Mouse (Mus musculus) cerebellum, adult 2 months (tissue): Measurements from ENCODE around the gene Cask.

ENCODE experiments used
- CTCF ChIP-seq: fragments of 200-500 bp; IDR thresholded peaks from 2 replicates; pipeline ENCODE4 v1.5.1; 2011; ENCODE audit warnings: low read depth, mild to moderate bottlenecking, control low read depth, low read length, moderate library complexity, borderline replicate concordance; ENCODE audit not compliant: insufficient read depth
- POLR2A ChIP-seq: fragments of 200-500 bp; IDR thresholded peaks from 2 replicates; pipeline ENCODE4 v1.6.1; 2011; ENCODE audit warnings: low read length, control low read depth, borderline replicate concordance; ENCODE audit not compliant: insufficient read depth

DNA sequence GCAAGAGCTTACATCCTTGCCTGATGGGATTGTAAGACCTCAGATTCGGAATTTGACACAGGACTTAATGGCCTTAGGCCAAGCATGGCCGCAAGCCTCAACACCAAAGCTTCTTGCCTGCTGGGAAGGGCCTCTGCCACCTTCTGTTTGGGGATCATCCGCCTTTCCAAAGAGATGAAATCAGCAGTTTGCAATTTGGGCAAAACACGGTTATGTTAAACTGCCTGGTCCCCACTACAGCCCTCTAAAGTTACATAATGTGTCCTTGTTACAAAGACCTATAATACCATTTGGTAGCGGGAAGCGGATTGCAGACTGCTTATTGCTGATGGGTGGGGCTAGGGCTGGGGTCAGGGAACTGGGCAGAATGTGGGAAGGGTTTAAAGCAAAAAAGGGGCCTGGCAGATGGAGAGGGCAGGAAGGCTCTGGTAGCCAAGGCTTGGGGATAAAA, 384.0 kb downstream of the Cask start:
- TF ChIP-seq CTCF (no peak), POLR2A (no peak)
